Mouse (Mus musculus): ENCODE measurements around the gene Itpr2.

The Itpr2 gene

DNA sequence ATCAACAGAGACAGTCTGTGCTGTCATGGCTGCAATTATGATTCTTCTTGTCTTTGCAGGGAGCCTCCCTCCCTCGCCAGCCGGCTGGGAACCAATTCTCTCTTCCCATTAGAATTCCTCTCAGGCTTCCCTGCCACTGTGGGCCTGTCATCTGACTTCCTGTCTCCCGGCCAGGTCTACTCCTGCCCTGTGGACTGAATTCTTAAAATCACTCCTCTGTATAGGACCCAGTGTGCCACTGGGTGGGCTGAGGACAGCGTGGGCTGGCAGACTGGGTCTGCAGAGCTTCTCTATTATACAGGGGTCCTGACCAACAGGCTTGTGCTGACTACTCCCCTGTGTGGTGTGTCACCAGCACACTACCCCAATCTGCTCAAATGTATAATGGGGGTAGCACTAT lies 365.4 kb downstream of the Itpr2 start:
- DNase-seq: peak; percentile 40

DNA sequence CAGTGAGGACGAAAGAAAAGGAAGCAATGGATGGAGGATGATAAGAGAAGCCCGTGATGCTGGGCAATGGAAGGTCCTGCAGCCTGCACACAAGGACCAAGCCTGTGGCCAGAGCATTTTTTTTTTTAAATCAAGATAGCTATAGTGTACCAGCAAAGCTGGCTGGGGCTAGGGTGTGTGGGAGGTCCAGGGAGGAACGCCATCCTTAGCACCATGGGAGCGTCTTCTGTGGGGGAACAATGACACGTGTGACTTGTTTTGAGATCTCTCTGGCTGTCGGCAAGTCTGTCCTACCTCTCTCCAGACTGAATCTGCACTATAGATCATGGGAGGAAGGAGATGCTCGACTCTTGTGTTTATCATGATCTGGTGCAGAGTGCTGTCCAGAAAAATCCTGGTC lies 365.8 kb downstream of the Itpr2 start:
- no peak for DNase-seq

DNA sequence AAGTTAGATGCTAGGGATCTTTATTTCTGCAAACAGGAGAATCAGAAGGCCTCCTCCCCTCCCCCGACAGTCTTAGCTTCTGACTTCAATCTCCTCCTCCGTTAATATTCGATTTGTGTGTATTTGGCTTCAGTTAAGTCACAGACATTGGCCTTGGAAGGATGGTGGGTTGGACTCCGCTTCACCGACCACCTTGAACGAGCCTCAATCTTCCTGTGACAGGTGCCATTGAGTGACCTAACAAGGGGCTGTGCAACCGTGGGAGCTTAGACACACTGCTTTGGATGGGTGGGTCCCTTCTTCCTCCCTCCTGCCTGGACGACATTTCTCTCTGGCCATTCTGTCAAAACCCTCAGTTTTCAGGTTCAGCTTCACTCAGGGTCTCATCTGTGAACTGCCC lies 366.7 kb downstream of the Itpr2 start:
- DNase-seq: no peak

DNA sequence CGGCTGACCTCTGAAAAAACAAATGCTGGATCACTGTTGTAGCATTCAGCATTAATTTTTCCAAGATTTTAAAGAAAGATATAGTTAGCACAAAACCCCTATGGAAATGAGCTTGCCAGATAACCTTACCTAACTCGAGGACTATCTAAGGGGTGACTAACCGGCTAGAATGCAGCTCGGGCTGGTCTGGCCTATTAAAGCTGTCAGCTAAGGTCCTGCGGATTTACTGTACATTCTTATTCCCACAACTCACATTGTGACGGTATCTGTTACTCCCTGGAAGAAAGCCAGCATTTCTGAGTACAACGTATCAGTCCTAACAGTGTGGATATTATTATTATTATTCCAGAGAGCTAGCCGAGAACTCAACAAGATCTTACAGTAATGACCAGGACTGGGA lies 368.1 kb downstream of the Itpr2 start:
- DNase-seq: no peak

DNA sequence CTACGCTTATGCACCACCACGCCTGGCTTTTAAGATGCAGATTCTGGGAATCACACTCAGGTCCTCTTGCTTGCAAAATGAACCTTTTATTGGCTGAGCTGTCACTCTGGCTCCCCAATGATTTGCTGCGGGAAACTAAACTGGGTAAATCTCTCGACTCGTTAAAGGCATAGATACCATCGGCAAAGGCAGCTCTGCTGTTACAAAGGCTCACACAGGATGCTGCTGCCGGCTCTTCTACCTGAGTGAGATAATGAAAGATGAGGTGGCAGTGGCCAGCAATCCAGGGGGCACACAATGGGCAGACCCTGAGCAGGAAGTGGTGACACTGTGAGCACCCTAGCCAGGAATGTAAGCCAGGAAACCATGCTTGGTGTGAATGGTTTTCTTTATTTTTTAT lies 373.0 kb downstream of the Itpr2 start:
- DNase-seq: no peak

DNA sequence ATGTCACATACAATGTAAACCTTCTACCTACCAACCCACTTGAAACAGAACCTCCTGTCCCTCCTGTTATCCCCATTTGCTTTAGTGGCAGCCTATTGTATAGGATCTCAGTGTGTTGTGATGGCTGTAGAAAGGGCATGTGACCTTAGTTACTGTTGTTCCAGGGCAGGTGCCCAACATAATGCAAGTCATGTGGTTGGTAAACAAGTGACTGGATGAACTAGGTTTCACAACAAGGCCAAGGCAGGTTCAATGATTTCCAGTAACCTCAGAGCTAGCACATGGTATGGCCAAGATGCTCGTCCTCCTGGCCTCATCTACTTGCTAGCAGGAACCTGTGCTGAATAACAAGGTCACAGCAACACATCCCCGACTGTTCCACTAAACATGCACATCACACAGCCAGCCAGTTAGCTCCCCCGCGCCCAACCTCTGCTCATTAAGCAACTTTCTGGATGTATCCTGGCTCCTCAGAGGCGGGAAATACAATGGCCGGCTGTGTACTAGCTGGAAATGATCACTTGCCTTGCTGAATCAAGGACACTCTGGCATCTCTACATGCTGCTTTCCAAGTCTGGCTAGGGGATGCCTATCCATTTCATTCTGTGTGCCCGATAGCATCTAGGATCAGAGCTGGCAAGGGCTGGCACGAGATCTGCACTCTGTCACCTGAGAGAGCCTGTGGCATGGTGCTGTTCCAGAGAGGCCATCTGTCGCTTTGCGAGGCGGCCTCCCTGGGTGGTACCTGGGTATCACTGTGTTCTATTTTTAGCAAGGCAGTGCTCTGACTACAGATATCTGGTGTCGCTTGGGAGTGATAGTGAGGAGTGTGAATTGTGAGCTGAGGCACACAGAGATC lies 375.0 kb downstream of the Itpr2 start:
- peak; percentile 95 for DNase-seq

DNA sequence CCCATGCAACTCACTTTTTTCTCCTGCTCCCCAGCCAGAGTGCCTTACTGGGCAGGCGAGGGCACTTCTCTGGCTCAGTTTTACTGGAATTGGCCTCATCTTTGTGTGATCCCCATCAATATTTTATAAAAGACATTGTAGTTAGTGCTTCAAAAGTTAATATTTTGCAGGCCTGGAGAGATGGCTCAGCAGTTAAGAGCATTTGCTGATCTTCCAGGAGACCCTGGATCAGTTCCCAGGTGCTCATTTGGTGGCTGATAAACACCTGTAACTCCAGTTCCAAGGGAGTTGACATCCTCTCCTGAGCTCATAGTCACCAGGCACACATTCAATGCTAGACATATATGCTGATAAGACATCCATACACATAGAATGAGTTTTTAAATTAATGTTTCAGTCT lies 376.4 kb downstream of the Itpr2 start:
- no peak for DNase-seq

DNA sequence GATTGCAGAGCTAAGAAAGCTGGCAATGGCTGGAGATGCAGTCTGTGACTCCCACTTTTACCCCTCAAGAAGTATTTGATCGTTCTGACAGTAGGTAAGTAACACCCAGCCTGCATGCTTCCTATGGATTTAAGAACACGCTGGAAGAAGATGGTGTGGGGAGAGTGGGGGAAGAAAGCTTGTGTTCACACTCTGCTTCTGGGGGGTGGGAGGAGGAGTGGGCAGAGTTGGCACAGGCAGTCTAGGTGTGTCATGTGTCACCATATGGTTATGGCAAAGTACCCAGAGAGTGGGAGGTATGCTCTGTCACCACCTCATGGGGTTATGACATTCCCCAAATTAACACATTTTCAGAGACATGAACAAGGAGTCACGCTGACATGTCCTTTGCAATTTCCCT lies 377.5 kb downstream of the Itpr2 start:
- no peak for DNase-seq

DNA sequence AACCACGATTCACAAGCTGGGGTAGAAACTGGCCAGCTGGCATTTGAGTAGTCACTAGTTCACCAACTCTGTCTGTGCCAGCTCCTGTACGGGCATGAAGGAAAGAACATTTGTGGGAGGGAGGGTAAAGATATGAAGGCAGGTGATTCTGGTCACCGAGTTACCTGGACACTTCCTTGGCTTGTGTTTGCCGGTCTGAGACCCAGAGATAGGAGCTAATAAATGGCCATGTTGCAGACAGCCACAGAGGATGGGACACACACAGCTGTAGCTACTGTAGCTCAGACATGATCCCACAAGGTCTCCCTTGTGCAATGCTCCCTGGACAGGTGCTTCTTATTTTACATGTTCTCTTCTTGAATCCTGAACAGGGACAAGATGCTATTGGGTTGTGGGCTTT lies 378.4 kb downstream of the Itpr2 start:
- DNase-seq: no peak

DNA sequence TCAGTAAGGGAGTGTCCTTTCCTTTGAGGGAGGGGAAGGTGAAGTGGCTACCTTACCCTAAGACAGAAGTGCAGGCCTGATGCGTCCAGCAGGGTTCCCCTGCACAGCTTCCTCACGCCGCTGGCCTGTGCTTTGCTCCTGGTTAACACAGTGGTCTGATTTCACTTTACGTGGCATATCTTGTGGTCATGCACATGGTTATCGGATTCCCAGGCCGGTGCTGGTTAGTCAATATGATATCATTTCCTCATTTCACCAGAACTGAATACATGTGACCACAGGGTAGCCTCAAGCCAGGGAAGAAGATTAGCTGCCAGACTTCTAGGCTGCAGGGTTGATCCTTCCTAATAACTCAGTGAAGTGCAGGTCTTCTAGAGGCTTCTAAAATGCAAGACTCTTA lies 381.9 kb downstream of the Itpr2 start:
- no peak for DNase-seq

DNA sequence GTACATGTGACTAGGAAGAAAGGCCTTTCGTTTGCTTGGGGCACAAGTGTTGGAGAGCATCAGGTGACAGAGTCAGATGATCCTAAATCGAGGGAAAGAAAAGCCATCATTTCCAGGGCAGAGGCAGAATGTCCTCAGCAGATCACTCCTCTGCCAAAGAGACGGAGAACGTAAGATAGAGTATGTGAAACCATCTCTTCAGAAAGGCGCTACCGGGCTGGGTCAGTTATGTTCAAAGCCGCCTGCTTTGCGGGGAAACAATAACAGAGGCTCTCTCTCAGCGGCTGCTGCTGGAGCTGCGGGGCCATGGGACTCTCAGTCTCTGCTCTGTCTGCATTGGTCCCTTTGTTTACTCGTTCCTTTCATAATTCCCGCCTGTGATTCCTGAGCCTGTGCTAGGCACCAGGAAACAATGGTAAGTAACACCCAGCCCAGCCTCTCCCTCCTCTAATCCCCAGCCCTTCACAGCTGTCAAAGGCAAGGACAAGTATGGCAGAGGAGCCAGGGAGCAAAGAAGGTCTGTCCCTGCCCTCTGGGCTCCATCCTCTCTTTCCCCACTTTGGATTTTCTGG lies 387.2 kb downstream of the Itpr2 start:
- no peak for DNase-seq

DNA sequence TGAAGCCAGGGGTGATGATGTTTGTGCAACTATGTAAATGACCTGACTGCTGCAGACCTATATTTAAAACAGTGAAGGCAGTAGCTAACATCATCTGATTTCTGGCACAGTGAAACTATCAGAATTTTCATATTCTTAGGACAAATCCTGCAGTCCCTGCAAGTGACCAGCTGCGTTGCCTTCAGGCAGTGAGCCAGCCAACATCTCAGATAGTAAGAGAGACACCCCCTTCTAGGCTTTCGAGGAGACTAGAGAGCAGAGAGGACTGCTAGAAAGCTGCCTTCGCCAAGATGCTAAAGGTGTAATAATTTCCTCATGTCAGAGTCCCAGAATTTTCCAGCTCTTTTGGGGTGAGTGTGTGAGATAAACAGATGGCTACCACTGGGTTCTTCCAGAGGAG lies 388.0 kb downstream of the Itpr2 start:
- DNase-seq: no peak

DNA sequence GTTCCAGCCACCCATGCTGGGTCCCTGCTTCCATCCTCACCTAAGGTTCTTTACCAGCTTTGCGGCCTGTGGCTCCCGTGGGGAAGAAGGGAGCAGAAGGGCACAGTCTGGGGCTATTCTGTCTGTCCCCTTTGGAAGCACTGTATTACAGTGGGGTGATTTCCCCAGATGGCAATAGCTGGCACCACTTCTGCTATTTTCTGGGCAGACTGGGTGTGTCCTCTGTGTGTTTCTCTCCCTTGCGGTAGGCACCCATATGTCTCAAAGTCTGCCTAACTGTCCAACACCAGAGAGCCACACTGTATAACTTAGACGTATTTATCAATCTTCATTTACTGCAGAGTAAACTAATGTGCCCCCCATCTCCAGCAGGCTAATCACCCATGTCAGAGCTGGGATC lies 388.9 kb downstream of the Itpr2 start:
- DNase-seq: no peak

DNA sequence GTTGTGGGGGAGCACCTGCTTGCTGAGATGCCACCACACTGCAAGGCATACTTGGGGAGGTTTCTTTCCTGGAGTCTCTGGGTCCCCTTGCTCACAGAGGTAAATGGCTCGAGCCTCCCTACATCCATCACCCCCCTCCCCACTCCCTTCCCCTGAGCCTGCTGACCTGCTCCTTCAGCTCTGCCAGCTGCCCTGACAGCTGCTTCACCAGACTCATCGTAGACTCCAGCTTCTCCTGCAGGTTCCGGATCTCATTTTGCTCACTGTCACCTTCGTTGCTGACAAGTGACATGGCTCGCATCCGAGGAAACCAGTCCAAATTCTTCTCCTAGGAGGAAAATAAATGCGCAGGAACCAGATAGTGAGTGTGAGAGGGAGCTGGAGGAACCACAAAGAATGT lies 389.8 kb downstream of the Itpr2 start:
- no peak for DNase-seq

DNA sequence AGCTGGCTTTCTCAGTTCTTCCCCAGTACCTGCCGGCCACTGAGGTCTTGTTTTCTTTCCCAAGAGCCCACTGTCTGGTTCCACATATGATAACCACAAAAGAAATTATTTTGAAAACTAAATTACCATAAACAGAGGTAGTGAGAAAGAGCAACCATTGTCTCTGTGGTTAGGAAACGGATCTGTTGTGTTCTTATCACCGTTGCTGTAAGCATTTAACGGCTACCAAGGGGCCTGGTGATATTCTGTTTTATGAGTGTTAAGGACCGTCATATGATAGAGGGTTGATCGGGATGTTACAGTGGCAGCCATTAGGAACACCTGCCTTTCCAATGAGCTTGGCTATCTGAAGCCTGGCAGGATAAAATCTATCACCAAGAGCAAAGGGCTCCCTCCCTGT lies 390.2 kb downstream of the Itpr2 start:
- DNase-seq: no peak

DNA sequence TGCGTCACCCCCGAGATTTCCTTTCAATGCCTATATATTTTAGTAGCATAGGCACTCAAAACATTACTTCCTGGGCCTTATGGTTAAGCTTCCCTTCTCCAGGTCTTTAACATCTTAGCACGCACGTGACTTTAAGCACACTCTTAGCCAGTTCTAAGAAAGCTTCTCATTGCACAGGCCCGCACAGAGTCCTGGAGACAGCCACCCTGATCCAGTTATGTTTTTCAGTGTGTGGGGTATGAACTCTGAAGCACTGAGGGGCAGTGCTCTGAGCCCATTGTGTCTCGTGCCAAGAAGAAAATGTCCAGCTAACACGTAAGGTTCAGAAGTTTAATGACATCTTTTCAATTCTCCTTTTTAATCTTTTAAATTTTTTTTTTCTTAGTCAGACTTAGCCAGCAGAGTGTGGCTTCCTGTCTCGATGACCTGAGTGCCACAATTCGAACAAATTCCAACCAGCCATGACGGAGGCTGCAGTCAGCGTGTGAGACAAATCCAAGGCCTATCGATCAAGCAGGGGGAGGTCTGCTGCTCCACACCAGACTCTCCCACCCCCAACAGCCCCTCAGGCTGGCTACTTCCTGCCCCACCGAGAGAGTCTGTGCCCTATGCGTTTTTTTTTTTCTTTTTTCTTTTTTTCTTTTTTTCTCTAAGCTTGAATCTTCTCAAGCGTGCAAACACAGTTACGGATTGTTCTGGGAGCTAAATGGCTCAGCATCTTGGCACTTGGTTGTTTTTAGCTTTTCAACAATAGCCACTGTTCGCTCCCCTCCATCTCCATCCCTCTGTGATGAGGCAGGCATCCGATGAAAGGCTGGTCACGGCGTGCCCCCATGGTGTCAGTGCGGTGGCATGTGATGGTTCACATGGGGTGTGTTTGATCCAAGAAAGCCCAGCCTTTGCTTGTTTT lies 390.9 kb downstream of the Itpr2 start:
- DNase-seq: peak; percentile 34

DNA sequence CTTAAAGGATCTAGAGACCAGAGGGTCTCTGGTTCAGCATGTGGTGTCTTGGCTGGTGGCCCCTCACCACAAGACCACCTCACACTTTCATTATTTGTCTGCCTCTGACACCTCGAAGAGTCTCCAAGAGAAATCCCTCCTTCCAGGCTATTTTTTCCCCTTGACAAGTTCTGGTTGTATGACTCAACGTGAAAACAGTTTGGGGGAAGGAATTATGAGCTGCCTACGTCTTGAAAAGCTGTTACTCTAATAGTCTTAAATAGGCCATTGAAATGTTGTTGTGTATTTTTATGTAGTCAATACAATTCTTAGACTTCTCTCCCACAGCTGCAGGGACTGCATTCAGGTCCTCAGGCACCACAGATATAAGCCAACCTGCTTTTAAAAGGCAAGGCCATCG lies 391.6 kb downstream of the Itpr2 start:
- no peak for DNase-seq

DNA sequence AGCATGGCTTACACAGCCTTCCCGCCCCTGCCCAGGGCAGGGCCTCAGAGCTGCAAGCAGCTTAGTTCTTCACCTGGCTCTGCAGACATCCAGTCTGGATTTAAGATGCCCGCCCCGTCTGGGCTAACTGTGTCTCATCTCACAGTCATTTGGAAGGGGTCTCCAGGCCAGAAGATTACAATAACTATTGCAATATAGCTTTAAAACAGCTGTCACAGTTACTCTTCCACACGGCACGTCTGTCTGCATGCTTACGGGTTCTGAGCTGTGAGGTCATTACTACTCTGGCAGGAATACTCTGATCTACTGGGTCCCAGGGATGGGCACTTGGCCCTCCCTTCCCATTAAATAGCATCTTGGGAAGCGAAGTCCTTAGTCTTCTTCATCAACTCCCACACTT lies 393.3 kb downstream of the Itpr2 start:
- DNase-seq: no peak

DNA sequence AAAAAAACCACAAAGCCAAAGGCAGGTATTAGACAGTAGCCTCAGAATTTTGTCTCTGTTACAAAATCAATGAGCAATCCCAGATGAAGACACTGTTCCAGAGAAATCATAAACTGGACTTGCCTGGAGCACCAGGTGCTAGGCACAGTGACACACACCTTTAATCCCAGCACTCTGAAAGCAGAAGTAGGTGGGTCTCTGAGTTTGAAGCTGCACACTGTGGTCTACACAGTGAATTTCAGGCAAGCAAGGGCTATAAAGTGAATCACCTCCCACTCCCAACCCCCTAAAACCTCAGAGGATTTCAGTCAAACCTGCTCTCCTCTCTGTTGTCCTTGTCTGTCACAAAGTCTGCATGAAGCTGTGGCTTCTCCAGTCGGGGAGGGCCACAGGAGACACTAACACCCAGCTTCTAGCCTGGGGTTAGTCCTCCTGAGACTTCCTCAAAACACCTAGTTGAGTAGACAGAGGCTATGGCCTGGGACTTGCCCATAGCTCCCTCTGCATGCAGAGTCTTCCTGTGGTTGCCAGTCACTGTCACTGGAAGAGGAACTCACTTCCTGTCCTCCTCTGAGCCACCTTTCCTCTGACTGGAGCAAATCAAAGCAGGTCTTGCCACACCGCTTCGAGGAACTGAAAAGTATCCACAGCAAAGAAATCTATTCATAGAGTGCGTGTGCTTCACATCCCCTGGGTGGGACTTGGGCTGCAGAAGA lies 394.7 kb downstream of the Itpr2 start:
- DNase-seq: no peak

DNA sequence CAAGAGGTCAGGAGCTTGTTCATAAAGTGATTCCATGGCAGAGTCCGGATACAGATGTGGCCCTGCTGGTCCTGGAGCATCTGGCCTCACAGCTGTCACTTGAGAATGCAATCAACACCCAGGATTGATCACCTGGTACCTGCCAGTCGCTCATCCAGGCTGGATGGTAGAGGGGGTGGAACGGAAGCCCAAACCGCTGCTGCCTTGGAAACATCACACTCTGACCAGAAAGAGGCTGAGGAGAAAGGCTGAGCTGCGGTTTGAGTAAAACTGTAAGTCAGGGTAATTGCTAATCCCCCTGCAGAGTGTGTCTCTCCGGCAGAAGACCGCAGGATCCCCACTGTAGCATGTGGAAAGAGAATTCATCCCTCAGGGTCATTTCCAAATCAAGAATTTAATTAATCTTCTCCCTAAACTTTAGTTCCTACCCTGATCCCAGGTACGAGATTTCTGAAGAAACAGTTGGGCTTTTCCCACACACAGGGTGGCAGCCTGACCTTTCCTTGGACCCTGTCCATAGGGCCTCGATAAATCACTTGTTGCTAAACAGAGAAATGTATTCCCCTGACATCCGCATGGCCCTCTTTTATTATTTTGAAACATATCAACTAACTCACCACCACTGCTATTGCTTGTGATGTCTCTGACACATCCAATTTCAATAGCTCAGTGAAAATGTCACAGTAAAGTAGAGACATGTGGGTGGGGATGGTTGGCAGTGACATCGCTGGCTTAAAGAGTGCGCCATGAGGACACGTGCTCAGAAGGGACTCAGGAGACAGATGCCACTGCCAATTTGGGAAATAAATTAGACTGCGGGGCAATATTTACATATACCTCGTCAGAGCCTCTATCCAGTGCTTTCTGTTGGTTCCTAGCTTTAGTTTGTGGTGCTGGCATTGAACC lies 418.7 kb downstream of the Itpr2 start:
- DNase-seq: no peak

DNA sequence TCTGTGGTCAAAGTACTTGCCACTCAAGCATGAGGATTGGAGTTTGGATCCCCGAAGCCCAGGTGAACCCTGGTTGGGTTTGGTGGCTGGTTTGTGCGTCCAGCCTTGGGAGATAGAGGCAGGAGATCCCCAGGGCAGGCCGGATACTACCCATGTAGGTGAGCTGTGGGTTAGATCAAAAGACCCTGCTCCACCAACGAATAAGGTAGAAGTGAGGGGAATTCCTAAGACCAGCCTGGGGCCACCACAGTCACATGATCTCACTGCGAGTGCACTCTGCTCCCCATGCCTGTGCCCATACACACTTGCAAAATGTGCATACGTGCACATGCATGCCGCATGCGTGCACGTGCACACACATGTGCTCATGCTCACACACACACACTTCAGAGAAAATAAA lies 419.5 kb downstream of the Itpr2 start:
- no peak for DNase-seq

DNA sequence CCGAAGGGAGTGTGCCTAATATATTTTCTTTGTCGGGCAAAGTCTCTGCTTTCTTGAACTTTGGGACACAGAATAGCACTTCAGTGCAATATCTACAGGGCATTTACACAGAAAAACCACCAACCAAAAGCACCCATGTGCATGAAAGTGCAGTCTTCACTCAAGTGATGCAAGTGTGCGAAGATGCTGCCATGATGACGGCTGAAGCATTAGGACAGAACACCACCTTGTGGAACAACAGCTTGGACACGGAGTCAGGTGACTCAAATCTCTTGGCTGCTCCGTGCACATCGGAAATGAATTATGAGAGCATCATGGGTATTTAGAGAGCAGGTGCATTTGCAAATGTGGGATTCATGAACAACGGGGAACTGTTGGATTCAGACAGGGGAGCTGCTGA lies 420.4 kb downstream of the Itpr2 start:
- no peak for DNase-seq

Measured in cerebellum, adult 9-11 months (tissue).